Mouse (Mus musculus): ENCODE data around the gene Krt2.

DNA sequence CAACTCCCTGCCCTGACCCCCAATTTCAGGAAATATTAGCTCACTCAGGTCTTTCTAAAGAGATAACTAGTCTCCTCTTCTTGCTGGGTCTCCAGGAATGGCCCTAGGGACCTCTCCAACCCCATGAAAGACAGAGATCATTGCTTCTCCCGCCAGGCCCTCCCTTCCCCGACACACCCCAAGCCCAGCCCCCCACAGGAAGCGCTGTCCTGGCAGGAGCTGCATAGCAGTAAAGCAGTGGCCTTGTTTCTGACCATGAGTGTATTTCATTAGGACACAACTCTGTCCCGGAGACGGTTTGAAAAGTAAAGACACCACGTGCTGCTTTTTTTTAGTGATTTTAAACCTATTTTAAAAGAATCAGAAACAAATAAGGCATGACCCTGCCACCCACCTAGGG is 15.2 kb upstream of the Krt2 start:
- TF ChIP-seq POLR2A (IDR thresholded peaks at IDR 0.05; ENCODE audit: control insufficient read depth, low read depth, low read length) (no peak), CTCF (IDR thresholded peaks at IDR 0.05; ENCODE audit: control insufficient read depth, insufficient read depth, insufficient replicate concordance, low read depth, low read length) (no peak)
